Mouse (Mus musculus) right cerebral cortex, adult 18-20 months (tissue): ENCODE data around the gene Apol9a.
"Not testable (repeated sequence)": the region's sequence is repeated elsewhere in the genome, so short reads cannot be mapped to it uniquely, and the experiment has no call there.

Experiments used
- DNase-seq: peaks from one replicate; pipeline ENCODE4 v3.0.0; 2022; ENCODE audit warnings: mixed read lengths

Apol9a gene

GRCm38 (mm10) chr15:77411035-77411434 is at the start of gene Apol9a:
TSS of gene Apol9a (minus strand) at chr15:77411135.
- not testable (repeated sequence) for DNase-seq

GRCm38 (mm10) chr15:77449927-77450326 is 39.0 kb upstream of the Apol9a start:
- DNase-seq = peak; percentile 11

- not testable (repeated sequence) for DNase-seq
Observed at GRCm38 (mm10) chr15:77447392-77447791, 36.5 kb upstream of the Apol9a start, which contains the start of gene Apol7b. TSS of gene Apol7b (minus strand) at chr15:77447492.

GRCm38 (mm10) chr15:77445668-77446067 is 34.7 kb upstream of the Apol9a start:
- DNase-seq = not testable (repeated sequence)

- DNase-seq = peak; percentile 38
Observed at GRCm38 (mm10) chr15:77444746-77445145, 33.8 kb upstream of the Apol9a start.

- not testable (repeated sequence) for DNase-seq
Observed at GRCm38 (mm10) chr15:77428690-77429448, 17.9 kb upstream of the Apol9a start.

- DNase-seq = not testable (repeated sequence)
Observed at GRCm38 (mm10) chr15:77422925-77423324, 12.0 kb upstream of the Apol9a start.

GRCm38 (mm10) chr15:77419657-77420056 is 8.7 kb upstream of the Apol9a start:
- not testable (repeated sequence) for DNase-seq

- DNase-seq = not testable (repeated sequence)
Observed at GRCm38 (mm10) chr15:77416655-77417333, 5.9 kb upstream of the Apol9a start.

- not testable (repeated sequence) for DNase-seq
Observed at GRCm38 (mm10) chr15:77415653-77416052, 4.7 kb upstream of the Apol9a start.

- not testable (repeated sequence) for DNase-seq
Observed at GRCm38 (mm10) chr15:77412695-77413094, 1.8 kb upstream of the Apol9a start.

GRCm38 (mm10) chr15:77406370-77406769 is 4.6 kb downstream of the Apol9a start:
- not testable (repeated sequence) for DNase-seq

GRCm38 (mm10) chr15:77399027-77399426 is 11.9 kb downstream of the Apol9a start, which contains the start of gene Apol7a:
TSS of gene Apol7a (minus strand) at chr15:77399110.
- DNase-seq = not testable (repeated sequence)

- peak; percentile 40 for DNase-seq
Observed at GRCm38 (mm10) chr15:77397450-77398132, 13.3 kb downstream of the Apol9a start.

- DNase-seq = not testable (repeated sequence)
Observed at GRCm38 (mm10) chr15:77393832-77394231, 17.1 kb downstream of the Apol9a start.

- DNase-seq = no peak
Observed at GRCm38 (mm10) chr15:77387462-77387861, 23.5 kb downstream of the Apol9a start.

- DNase-seq = no peak
Observed at GRCm38 (mm10) chr15:77384340-77385030, 26.4 kb downstream of the Apol9a start.

- no peak for DNase-seq
Observed at GRCm38 (mm10) chr15:77382880-77383279, 28.1 kb downstream of the Apol9a start.

- DNase-seq = no peak
Observed at GRCm38 (mm10) chr15:77382271-77382850, 28.6 kb downstream of the Apol9a start.

GRCm38 (mm10) chr15:77381481-77381880 is 29.5 kb downstream of the Apol9a start:
- no peak for DNase-seq

GRCm38 (mm10) chr15:77379921-77380320 is 31.0 kb downstream of the Apol9a start:
- no peak for DNase-seq

GRCm38 (mm10) chr15:77377419-77377818 is 33.5 kb downstream of the Apol9a start:
- DNase-seq = no peak
